Mouse (Mus musculus) C2C12 (cell line): Measurements from ENCODE around the gene Tmem150c.

Experiments used
- CEBPB ChIP-seq: IDR thresholded peaks from one replicate; pipeline ENCODE4 v1.6.1; 2011; ENCODE audit warnings: low read depth, mild to moderate bottlenecking, control low read depth, moderate library complexity
- CTCF ChIP-seq: IDR thresholded peaks from one replicate; pipeline ENCODE4 v1.5.1; 2011; ENCODE audit not compliant: control insufficient read depth, insufficient read depth, insufficient read length
- MAX ChIP-seq: IDR thresholded peaks from one replicate; pipeline ENCODE4 v1.6.1; 2011; ENCODE audit warnings: mild to moderate bottlenecking, control low read depth

- TF ChIP-seq CEBPB (no peak), CTCF (no peak), MAX (no peak)
These were observed 17.9 kb upstream of the Tmem150c start for GRCm38 (mm10) chr5:100177547-100177946.
